Mouse (Mus musculus) heart, postnatal 14 days (tissue): ENCODE measurements at regions not wholly inside any gene's neighbourhood (a gene's known extent, or its start where the extent isn't known, plus 50 kb on each side); places are given as distances from the start of the nearest gene placed in this dataset.

Experiments
- DNase-seq, 2 experiments: peaks; one replicate each; pipeline ENCODE4 v3.0.0; 2021 to 2022
- intact Hi-C: fragments of 180-260 bp; cut with DNase I; formaldehyde crosslinking; loops from one replicate; pipeline ENCODE4 v1.15.1; 2025

- intact Hi-C loops = no loop called here
- DNase-seq = no peak
Measured at GRCm38 (mm10) chr1:168597495-168597894, 165.4 kb upstream of the Pbx1 start.

- no peak for DNase-seq
- intact Hi-C loops = no loop called here
Measured at GRCm38 (mm10) chr1:168584137-168584536, 152.1 kb upstream of the Pbx1 start.

DNA sequence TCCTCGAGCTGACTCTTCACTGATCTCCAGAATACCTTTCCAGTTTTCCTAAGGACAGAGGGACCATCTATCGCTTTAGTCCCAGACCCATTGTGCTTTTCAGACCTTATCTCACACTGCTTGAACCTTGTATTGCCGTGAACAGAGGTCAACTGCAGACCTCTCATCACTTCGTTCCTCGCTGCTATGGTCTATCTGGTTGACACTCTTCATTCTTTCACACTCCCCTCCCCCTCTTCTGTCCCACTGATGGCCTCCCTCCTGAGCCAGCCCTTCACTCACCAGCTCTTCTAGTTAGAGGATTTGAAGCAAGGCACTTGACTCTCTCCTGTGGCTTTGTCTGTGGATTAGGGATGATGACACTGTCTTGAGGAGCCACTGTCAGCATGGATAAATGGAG is 150.4 kb upstream of the Pbx1 start:
- no peak for DNase-seq
- intact Hi-C loops = no loop called here

GRCm38 (mm10) chr1:168569930-168570515 is 138.0 kb upstream of the Pbx1 start:
- intact Hi-C loops = no loop called here

GRCm38 (mm10) chr1:168552394-168552793 is 120.3 kb upstream of the Pbx1 start:
- intact Hi-C loops = no loop called here
- DNase-seq = no peak

More at GRCm38 (mm10) chr1:168569930-168570515, 138.0 kb upstream of the Pbx1 start:
- no peak for DNase-seq

DNA sequence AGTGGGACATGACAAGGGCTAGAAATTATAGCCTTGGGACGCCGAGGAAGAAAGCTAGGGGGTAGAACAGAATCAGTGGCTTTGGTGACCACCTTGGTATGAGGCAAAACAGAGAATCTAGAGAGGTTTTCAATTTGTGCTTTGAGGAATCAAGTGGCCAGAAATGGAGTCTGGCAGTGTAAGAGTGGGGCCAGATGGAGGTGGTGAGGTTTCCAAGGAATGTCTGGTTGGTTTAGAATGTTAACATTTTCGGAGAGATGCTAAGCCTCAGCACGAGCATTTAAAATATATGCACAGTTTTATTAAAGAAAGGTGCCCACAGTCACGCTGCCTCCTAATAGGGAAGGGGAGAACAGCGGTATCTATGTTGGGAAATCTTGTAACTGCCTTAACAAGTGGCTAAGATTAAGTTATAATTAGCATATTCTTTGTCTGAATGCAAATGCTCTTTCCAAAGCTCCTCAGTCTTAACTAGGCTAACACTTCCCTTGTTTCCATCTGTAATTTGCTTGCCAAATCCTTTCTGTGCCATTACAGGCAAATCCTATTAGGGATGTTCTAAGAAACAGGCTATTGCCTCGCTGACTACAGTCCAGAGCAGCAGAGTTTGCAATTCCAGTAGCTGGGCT is 117.9 kb upstream of the Pbx1 start:
- intact Hi-C loops = no loop called here

GRCm38 (mm10) chr1:168546156-168546555 is 114.1 kb upstream of the Pbx1 start:
- DNase-seq = no peak
- intact Hi-C loops = no loop called here

More for the DNA sequence above, 117.9 kb upstream of the Pbx1 start:
- DNase-seq = no peak

DNA sequence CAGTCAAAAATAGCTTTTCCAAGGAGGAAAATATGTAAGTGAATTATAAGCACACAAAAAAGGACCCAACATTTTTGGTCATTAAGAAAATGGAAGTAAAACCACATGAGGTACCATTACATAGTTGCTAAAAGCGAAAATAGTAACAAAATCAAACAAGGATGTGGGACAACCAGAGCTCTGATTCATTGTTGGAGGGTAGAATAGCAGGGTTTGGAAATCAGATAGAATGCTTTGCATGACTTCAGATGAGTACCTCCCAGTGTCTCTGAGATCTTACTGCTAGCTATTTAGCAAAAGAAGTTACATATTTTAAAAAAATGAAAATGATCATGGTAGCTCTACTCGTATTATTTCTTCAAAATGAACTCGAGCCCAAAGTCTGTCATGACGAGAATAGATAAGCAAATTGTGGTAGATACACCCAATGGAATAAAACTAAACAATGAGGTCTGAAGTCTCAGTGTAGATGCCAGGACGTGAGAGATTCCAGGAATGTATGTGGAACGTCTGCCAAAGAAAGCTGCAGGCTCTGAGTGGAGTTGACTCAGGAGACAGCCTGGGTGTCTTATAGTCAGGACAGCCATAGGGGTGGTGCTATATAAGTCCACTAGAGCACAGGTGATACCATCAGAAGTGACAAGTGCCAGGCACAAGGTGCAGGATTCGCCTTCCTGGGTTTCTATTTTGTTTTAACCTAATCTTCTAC is 113.2 kb upstream of the Pbx1 start:
- intact Hi-C loops = no loop called here
- DNase-seq = no peak

- no peak for DNase-seq
- intact Hi-C loops = no loop called here
Measured at GRCm38 (mm10) chr1:168541231-168541630, 109.2 kb upstream of the Pbx1 start.

GRCm38 (mm10) chr1:168518087-168518486 is 86.0 kb upstream of the Pbx1 start:
- intact Hi-C loops = no loop called here
- DNase-seq = no peak

GRCm38 (mm10) chr1:168506326-168506725 is 74.3 kb upstream of the Pbx1 start:
- intact Hi-C loops = no loop called here
- DNase-seq = no peak

DNA sequence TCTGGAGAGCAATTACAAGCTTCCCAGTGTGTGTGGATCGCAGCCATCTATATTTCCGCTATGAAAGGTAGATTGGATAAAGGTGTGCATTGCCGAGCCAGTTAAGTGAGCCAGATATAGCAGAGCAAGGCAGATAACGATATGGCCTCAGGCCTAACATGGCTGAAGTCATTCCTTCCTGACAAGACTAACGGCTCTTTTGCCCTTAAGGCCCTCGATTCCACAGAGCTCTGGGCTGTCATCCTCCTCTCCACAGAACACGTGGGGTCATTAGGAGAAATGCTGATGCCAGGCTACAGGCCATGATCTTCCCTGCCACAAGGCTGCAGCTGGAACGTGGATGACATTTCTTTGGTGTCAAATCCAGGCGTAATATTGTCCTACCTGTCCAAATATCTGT is 72.7 kb upstream of the Pbx1 start:
- intact Hi-C loops = no loop called here
- DNase-seq = no peak

GRCm38 (mm10) chr1:168502266-168502665 is 70.2 kb upstream of the Pbx1 start:
- intact Hi-C loops = no loop called here

DNA sequence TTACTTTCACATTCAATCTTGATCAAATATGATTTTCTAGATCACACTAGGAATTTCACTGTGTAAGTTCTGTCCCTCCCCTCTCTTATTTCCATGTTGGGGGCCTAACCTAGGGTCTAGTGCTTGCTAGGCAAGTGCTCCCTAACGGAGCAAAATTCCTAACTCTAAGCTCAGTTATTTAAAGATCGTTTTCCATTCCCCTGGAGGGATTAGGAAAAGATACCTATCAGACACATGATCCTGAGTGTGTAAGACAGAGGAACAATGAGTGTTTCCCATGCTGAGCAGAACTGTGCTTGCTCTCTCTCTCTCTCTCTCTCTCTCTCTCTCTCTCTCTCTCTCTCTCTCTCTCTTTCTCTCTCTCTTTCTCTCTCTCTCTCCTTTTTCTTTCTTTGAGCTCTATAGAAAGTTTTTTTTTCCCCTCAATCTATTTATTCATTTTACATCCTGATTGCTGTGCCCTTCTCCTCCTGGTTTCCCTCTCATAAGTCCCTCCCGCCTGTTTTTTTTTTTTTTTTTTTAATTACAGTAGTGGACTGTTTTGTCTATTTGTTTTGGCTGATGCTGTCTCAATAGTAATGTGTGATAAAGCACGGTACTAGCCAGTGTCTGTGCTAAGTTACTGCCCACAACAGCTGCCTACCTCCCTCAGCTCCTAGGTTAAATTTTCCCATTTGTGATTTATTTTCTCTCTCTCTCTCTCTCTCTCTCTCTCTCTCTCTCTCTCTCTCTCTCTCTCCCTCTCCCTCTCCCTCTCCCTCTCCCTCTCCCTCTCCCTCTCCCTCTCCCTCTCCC is 69.5 kb upstream of the Pbx1 start:
- no peak for DNase-seq
- intact Hi-C loops = no loop called here

More at GRCm38 (mm10) chr1:168502266-168502665, 70.2 kb upstream of the Pbx1 start:
- peak; percentile 5 to 28 for DNase-seq

GRCm38 (mm10) chr1:168497801-168498200 is 65.7 kb upstream of the Pbx1 start:
- intact Hi-C loops = no loop called here
- no peak for DNase-seq

DNA sequence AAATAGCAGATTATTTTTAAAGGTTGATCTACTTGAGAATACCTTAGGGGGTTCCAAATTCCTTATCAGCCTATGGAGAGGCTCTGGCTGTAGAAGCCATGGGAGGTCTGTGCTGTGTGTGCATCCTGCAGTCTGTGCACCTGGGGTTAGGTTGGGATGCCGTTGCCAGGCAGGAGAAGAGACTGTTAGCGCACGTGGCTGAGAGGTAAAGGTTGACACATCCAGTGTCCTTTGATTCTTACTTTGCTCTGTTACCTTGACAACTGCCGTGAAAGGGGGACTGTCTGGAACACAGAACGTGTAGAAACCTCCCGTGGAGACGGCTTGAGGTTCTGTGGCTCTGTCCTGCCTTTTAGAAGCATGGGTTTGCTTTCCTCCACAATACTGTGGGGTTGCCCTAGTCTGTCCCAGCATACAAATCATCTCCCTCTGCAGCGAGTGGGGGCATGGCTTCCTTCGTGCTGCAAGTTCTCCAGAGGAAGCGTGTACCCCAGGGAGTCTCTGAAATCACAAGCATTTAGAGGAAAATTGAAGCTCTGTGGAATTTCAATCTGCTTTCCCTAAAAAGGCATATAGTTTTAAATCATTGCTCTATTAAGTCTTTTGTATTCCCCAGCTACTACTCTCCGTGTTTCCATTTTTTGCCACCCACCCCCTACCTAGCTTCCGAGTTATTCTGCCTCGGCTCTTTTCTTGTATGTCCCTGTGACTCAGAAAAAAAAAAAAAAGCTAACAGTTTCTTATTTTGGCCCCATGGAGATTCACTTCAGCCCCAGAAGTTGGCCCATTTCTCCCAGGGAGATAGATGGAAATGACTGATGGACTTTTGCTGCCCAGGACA is 63.8 kb upstream of the Pbx1 start:
- DNase-seq = no peak
- intact Hi-C loops = no loop called here

DNA sequence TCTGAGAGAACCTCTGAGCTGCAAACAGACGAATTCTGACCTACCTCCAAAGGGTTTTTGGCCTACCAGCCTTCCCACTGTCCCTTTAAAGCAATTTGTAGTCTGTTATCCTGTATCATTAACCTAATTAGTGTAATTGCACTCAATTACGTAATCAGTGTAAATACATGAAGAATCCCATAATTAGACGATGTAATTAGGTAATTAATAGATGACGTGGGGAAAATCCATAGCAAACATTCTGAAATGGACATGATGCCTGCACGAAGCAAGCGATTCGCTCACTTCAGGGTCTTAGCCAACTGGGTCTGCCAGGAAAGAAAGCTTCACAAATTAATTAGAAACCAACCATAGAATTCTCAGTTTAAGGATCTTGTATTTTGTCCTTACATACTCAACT is 55.4 kb upstream of the Pbx1 start:
- intact Hi-C loops = no loop called here

GRCm38 (mm10) chr1:168483651-168484050 is 51.6 kb upstream of the Pbx1 start:
- intact Hi-C loops = no loop called here

More for the DNA sequence above, 55.4 kb upstream of the Pbx1 start:
- DNase-seq = no peak

More at GRCm38 (mm10) chr1:168483651-168484050, 51.6 kb upstream of the Pbx1 start:
- no peak for DNase-seq
